Mouse (Mus musculus) megakaryocyte, embryonic 14.5 days (primary cell): ENCODE data around the gene Ap2a2.

Source experiments
- FLI1 ChIP-seq: IDR thresholded peaks from 2 replicates; pipeline ENCODE4 v1.6.1; 2012; ENCODE audit warnings: low read length, inconsistent platforms, mixed read lengths
- GATA1 ChIP-seq: IDR thresholded peaks from 3 replicates; pipeline ENCODE4 v1.6.1; 2012; ENCODE audit warnings: mixed read lengths, low read length, inconsistent platforms, borderline replicate concordance

DNA sequence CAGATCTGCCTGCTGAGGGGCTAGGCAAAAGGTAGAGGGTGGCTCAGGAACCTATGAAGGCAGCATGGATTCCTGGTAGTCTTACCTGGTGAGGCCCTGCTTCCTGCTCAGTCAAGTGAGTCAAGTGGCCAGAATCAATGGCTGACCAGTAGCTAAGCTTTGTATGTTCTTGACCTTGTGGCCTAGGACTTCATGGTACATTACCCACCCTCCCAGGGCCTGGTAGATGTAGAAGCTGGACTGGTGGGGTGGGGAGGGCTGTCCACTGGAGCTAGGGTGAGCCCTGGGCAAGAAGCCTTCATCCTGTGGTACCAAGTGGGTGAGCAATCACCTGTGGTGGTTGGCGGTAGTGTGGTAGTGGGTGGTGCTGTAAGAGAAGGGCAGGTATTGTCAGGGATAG, 80.4 kb downstream of the Ap2a2 start:
- TF ChIP-seq GATA1 (no peak), FLI1 (no peak)
